Mouse (Mus musculus) gastrocnemius, postnatal 14 days (tissue): ENCODE data around the gene Pofut2. TPM values are rescaled to one million over a fixed set of nuclear protein-coding genes. Genes with fewer than 3 reads are reported as not detected.
"Not testable (repeated sequence)": the region's sequence is repeated elsewhere in the genome, so short reads cannot be mapped to it uniquely, and the experiment has no call there.

Source experiments
- DNase-seq: peaks from one replicate; pipeline ENCODE4 v3.0.0; 2021; ENCODE audit warnings: mixed read lengths
- intact Hi-C: fragments of 180-260 bp; cut with DNase I; formaldehyde crosslinking; loops from one replicate; pipeline ENCODE4 v1.15.1; 2025; ENCODE audit warnings: low total_unique reads
- total RNA-seq, 2 experiments: library from RNA; stranded (reverse); gene quantifications; 2 replicates each; pipeline ENCODE4 v1.2.3; 2021

Gene Pofut2
- total RNA-seq, 2 experiments from 2014 or later, result 26.8 to 31.7 TPM

DNA sequence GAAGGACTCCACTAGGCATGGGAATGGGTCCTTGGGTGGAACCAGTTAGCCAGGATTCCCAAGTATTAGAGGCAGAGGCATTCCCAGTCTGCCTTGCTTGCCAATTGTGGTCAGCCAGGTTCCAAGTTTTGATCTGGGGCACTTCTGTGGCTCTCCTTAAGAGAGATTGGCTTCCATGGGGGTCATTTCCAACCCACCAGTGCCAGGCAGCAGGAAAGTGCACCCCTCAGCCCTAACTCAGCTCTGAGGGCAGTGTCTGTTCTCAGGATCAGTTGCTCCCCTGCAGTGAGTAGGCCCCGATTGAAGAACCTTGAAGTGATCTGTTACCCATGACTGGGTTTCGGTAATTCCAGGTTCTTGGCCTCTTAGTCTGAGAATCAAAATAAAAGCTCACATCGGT lies 3.8 kb upstream of the Pofut2 start:
- DNase-seq, result no peak
- intact Hi-C loops, result no loop called here

DNA sequence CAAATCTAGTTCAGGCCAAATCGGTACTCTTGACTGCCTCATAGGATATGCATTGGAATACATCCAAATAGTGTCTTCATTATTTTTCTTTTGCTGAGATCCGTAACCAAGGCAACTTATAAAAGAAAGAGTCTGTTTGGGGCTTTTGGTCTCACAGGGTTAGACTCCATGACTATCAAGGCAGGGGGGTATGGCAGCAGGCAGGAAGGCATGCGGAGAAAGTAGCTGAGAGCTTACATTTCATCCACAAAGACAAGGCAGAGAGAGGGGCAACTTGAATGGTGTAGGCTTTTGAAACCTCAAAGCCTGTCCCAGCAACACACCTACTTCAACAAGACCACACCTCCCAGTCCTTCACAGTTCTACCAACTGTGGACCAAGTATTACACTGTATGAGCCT lies 3.3 kb upstream of the Pofut2 start:
- intact Hi-C loops, result no loop called here
- no peak for DNase-seq

DNA sequence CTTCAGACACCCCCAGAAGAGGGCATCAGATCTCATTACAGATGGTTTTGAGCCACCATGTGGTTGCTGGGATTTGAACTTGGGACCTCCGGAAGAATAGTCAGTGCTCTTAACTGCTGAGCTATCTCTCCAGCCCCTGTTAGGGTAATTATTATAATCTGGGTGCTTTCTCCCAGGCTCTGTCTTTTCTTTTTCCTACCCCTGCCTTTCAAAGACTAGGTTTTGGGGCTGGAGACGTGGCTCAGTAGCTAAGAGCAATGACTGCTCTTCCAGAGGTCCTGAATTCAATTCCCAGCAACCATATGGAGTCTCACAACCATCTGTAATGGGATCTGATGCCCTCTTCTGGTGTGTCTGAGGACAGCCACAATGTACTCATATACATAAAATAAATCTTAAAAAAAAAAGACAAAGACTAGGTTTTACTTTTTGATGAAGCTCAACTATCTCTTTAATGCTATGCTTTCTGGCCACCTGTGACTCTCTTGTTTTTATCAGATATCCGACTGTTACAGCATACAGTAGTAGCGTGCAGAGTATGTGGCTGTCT lies 902 bp upstream of the Pofut2 start:
- intact Hi-C loops, result no loop called here
- no peak for DNase-seq

DNA sequence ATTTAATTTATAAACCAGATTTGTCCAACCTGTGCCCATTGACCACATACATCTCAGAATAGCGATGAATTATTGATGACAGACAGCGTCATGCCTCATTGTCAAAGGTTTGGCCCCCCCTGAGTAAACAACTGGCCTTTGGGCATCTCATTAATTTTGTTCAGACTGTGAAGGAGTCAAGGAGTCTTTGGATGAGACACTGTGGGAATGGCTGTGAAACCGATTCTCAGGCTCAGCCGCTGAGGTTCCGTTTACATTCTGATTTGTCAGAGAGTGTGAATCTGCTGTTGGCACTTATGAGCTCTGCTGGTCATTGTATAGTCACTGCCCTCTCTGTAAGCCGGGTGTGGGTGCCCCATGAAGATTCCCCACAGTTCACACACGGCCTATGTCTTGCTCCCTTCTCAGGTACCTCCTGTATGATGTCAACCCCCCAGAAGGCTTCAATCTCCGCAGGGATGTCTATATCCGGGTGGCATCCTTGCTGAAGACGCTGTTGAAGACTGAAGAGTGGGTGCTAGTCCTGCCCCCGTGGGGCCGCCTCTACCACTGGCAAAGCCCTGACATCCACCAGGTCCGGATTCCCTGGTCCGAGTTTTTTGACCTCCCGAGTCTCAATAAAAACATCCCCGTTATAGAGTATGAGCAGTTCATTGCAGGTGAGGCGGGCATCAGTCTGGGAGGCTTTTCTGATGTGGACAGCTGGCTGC lies 1.3 kb downstream of the Pofut2 start:
- no peak for DNase-seq
- intact Hi-C loops, result loop anchor here (5.0 kb wide), 1 partner anchor 823 kb away; no protein-coding TSS in a partner anchor

DNA sequence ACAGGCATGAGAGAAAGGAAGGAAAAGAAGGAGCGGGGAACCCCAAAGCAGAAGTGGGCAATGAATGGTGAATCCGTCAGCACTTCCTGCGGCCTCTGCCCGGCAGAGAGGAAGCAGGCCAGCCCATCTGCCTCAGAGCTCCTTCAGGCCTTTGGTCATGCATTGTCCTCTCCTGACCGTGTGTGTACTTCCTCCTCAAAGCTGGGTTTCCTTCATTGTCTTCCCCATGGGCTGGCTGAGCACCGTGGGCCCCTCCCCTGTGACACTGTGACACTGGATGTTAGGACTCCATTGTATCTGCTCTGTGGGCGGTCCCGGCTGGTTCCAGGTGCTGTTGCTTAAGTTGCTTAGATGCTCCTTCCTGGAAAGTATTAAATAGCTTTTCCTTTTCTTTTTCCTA lies 7.3 kb downstream of the Pofut2 start:
- DNase-seq, result no peak
- intact Hi-C loops, result no loop called here

DNA sequence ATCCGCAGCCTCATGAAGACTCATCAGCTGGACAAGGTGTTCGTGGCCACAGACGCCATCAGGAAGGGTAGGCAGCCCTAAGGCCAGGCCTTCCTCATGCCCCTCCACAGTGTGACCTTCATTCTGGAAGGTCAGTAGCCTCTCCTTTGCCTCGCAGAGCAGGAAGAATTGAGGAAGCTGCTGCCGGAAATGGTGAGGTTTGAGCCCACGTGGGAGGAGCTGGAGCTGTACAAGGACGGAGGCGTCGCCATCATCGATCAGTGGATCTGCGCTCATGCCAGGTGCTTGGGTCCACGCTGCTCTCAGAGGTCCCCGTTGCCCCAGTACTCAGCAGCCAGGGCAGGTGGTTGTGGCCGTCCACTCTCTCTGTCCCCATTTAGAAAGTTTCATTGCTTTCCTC lies 8.0 kb downstream of the Pofut2 start:
- DNase-seq, result no peak
- intact Hi-C loops, result no loop called here

DNA sequence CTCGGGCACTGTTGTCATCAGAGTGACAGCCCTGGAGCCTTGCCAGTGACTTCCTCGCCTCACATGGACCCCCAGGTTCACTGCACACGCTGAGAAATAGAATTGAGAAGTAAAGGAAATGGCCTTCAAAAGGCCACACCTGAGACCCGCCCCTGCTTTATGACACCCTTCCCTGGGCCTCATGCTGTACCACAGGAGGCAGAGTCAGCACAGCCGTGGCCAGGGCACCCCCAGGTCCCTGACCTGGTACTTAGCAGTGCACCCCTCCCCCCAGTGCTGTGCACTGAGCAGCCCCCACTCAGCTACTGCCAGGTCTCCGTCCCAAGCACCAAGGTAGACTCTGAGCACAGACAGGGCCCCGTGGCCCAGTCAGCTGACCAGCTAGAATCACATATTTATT lies 10.1 kb downstream of the Pofut2 start:
- intact Hi-C loops, result no loop called here
- no peak for DNase-seq

DNA sequence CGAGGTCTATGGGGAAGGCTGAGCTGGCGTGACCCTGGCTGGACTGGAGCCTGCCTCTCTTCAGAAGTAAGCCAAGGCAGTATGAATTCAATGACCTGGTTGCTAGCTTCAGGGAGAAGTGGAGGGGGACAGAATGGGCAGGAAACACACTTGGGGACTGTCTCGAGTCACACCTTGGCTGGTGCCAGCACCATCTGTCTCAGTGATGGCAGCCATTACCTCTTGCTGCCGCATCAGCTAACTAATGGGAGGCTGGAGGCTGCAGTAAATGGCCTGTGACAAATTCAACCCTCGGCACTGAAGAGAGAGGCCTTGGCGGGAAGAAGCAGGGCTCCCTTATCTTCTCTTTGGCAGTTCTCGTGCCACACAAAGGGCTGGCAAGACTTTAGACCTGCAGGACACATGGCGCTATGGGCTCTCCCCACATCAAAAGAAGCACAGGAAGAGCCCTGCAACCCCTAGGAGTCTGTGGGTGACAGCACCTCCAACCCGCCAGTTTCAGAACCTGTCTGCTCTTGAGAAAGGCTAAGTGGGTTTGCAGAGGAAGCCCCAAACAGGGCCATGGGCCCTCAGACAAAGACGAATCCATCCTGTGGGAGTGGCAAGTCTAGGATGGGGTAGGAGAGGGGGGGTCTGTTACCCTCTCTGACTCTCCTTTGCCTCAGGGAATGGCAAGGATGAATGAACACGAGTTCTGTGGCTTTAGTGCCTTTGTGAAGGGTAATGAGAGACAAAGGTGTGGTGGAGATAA lies 14.1 kb downstream of the Pofut2 start:
- no peak for DNase-seq
- intact Hi-C loops, result no loop called here

DNA sequence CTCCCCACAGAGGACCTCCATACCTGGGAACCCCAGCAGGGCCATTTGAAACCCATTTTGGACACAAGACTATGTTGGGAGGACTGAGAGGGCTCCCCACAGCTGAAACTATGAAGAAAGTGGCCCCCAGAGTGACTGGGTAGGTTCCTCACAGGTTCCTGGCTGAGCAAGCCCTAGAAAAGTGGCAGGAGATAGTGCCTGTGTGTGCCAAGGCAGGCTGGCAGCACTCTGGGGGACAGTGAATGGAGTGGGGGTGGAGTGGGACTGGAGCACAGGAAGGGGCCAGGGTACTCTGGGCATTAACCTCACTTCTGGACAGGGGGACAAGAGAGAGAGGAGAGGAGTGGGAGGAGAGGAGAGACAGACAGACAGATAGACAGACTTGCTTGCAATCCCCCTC lies 14.8 kb downstream of the Pofut2 start:
- no peak for DNase-seq

DNA sequence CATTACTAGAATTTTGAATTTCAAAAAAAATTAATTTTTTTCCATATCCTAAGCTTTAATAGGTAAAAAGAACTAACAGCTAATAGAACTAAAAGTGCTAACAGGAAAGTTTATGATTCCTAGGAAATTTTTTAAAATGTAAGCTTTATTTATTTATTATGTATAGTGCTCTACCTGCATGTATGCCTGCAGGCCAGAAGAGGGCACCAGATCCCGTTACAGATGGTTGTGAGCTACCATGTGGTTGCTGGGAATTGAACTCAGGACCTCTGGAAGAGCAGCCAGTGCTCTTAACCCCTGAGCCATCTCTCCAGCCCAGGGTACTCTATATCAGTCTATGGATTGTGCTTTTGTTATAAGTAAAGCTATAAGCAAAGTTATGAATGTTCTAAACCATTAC lies 23.1 kb downstream of the Pofut2 start:
- intact Hi-C loops, result loop anchor here (2.0 kb wide), 1 partner anchor 229 kb away; no protein-coding TSS in a partner anchor
- not testable (repeated sequence) for DNase-seq

More for the DNA sequence above, 14.8 kb downstream of the Pofut2 start:
- intact Hi-C loops, result no loop called here

DNA sequence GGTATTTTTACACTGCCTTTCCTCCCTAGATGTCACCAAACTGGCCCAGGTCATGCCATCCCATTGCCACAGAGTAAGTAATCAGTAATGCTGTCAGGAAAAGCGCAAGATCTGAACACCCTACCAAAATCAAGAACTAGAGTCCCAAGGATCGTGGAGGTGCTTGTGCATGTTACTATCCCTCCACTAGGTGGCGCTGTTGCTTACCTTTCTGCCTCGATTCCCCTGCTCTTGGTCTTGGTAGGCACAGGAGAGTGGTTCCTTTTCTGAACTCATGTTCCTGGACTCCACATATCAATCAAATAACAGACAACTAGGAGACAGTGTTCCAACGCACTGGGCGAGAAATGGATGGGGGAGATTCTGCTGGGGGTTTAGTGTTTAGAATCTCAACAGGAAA lies 23.8 kb downstream of the Pofut2 start:
- DNase-seq, result peak; percentile 72
- intact Hi-C loops, result loop anchor here (2.0 kb wide), 1 partner anchor 228 kb away; no protein-coding TSS in a partner anchor

DNA sequence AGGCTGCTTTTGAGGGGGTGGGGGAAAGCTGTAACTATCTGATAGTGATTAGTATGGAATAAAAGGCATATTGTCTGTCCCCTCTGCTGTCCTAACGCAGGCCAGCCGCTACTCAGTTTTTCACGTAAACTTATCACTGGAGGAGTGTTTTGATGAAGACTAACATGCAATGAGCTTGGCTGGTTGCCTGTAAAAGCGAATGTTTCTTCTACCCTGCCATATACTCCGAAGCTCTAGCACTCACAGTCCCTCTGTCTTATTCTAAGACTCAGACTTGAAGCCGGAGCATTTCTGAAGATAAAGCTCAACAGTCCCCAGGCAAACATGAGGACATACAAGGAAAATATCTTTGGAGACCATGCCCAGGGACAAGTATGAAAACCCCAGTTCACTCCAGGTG lies 25.8 kb downstream of the Pofut2 start:
- intact Hi-C loops, result no loop called here
- DNase-seq, result no peak

DNA sequence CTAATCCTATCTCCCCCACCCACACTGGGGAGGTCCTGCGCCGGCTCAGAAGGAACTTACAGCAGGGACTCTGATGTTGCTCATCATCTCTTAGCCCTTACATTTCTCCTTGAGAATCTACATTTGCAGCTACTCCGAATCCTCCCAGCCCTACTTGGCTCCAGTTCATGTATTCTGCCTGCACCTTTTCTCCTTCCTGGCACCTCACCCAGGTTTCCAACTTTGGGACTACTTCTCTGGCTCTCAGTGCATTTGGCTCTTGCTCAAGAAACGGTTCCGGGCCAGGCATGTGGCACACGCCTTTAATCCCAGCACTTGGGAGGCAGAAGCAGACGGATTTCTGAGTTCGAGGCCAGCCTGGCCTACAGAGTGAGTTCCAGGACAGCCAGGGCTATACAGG lies 28.6 kb downstream of the Pofut2 start:
- intact Hi-C loops, result loop anchor here (2.0 kb wide), 1 partner anchor 69 kb away; no protein-coding TSS in a partner anchor
- DNase-seq, result no peak

DNA sequence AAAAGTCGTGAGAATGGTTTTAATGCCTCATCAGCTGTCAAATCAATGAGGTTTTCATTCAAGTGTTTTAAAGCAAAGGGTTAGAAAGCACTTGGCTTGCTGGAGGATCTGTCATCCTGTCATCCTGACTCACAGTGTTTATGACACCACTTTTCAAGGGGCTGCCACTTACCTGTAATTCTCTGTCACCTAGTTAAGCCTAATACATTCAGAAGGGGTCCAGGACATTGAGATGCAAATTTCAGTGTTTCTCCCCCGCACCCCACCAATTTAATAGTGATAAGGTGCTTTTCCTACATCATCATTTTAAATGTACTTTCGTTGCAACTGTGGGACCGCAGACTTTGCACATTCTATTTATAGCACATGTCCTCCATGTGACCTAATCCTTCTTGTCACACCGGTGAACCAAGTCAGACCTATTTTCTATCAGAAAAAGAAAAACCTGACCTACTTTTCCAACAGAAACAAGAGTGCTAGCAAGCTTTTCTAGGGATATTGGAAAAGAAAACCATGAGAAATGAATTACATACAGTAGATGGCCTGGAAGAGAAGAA lies 29.7 kb downstream of the Pofut2 start:
- intact Hi-C loops, result no loop called here
- DNase-seq, result no peak

DNA sequence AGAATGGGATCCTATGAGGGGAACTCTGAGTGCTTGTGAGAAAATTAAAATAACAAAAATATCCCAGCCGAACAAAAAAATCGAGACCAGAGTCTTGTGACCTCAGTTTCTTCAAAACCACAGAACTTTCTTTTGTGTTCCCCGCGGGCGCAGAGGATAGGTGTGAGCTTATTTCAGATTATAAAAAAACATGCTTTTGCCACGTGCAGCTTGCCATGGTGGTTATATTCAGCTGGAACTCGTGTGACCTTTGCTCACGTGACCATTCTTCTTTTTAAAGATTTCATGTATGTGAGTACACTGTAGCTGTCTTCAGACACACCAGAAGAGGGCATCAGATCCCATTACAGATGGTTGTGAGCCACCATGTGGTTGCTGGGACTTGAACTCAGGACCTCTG lies 30.5 kb downstream of the Pofut2 start:
- intact Hi-C loops, result no loop called here
- DNase-seq, result no peak

DNA sequence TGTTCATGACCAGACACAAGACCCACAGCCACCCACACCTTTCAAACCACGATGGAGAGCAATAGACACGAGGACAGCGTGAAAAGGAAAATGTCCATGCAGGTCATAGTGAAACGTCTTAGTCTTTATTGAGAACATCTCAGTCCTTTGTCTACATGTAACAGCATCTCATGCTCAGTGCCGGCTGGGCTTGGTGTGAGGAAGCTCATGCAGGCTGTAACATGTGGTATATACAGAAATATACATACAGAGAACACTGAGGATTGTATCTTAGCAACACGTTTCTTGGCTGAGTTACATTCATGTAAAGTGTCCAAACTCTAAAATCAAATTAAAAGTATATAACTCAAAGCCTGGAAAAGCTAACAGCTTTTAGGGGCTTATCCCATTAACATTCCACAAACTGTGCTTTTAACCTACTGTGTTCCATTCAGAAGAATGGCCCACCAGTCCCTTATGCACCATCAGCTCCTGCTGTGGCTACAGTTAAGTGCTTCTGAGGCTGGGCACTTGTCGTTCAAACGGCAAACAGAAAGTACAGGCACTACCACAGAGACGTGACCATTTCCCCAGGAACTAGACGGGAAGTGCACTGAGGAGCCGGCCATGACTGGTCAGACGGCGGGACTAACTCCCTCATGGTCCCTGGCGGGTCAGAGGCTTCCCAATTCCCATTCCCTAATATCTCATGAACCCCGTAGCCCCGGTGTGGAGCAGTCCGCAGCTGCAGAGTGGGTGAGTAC lies 31.8 kb downstream of the Pofut2 start:
- intact Hi-C loops, result no loop called here
- DNase-seq, result no peak

DNA sequence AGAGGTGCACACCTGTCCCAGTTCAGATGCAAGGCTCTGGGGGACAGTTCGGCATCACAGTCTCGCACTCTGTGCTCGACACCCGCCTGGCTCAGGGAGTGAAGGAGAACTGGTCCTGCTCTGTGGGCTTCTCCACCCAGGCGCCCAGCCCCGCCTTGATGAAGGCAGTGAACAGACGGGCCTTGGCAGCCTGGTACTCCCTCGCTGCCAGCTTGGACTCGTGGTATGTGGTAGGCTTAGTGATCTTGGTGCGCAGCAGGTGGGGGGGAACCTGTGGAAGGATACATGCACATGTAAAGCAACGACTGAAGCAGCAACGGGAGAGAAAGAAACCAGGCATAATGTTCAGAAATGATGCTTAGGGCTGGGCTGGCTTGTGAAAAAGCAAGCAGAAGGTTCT lies 35.7 kb downstream of the Pofut2 start:
- no peak for DNase-seq
- intact Hi-C loops, result loop anchor here (5.0 kb wide), 1 partner anchor 48 kb away; no protein-coding TSS in a partner anchor

DNA sequence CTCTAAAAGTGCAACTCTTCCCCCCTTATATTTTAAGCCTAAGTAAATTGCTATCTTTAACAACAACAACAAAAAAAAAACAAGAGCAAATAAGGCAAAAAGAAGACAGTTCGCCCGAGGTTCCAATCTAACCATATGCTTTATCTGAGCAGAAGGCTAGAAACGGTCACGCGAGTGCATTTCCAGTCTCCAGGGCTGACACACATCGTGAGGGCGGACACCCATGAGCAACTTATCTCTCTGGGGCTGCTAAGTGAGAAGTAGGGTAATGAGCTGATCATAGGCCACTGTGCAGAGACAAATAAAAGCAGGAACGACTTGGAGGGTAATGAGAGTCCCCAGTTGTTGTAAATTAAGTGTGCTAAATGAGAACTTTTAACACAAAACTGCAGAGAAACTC lies 39.6 kb downstream of the Pofut2 start:
- no peak for DNase-seq
- intact Hi-C loops, result loop anchor here (5.0 kb wide), 1 partner anchor 44 kb away; no protein-coding TSS in a partner anchor

DNA sequence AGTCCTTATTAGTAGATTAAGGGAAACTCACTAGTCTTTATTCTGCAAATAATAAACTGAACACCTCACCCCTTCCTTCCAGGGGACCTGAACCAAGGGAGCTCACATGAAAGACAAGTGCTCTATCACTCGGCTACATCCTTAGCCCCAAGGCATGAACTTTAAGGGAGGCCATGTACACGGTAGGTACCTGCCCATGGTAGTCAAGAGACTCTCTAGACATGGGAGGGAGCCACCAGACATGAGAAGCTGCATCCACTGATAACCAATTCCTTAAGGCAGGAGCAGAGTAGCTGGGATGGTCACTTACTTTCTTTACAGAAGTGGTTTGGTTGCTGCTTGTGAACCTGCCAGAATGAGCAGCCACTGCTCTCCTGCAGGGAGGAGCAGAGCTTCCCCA lies 40.2 kb downstream of the Pofut2 start:
- DNase-seq, result no peak
- intact Hi-C loops, result loop anchor here (5.0 kb wide), 1 partner anchor 43 kb away; no protein-coding TSS in a partner anchor
